Mouse (Mus musculus) gastrocnemius, adult 8-10 months (tissue): ENCODE data around the gene Deaf1. TPM values are rescaled to one million over a fixed set of nuclear protein-coding genes. Genes with fewer than 3 reads are reported as not detected.

Experiments
- DNase-seq, 2 experiments: peaks; one replicate each; pipeline ENCODE4 v3.0.0; 2022; ENCODE audit warnings: low spot score in 2 of 2
- total RNA-seq, 4 experiments: library from RNA; stranded (reverse); gene quantifications; 2 replicates each; pipeline ENCODE4 v1.2.4; 2022

Deaf1 gene
- total RNA-seq, 4 experiments from 2014 or later, result 10.6 to 15.1 (median 12.7) TPM

DNA sequence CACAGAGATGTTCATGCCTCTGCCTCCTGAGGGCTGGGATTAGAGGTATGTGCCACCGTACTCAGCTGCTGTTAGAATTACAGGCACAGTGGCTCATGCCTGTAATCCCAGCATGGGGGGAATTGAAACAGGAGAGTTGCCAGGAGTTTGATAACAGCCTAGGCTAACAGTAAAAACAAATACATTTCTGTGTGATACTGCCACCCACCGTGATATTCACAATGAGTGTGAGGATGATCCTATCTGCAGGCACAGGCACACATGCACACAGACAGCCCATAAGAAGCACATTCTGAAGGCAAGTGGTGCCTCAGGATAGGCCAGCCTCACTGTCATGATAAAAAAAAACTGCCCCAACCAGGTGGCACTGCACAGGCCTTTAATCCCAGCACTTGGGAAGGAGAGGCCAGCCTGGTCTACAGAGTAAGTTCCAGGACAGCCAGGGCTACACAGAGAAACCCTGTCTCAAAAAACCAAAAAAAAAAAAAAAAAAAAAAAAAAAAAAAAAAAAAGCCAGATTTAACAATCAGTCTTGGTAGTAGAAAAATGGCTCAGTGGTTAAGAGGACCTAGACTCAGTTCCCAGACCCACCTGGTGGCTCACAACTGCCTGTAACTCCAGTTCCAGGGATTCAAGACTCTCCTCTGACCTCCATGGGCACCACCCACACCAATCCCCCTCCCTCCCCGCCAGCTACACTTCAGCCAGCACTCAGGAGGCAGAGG is 29.4 kb downstream of the Deaf1 start:
- no peak for DNase-seq

DNA sequence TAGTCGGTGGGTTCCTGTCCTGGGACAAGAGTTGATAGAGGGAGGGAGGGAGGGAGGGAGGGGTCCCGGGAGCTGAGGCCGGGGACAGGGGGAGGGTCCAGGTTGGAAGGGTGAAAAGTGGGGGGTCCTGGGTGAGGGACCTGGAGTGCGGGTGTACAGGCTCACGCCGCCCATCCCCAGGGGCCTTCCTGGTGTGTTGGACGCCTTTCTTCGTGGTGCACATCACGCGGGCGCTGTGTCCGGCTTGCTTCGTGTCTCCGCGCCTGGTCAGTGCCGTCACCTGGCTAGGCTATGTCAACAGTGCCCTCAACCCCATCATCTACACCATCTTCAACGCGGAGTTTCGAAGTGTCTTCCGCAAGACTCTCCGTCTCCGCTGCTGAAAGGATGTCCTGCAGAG is 33.0 kb downstream of the Deaf1 start:
- DNase-seq, result no peak

- DNase-seq, result no peak
These were observed 33.5 kb downstream of the Deaf1 start for GRCm38 (mm10) chr7:141293852-141294471.

- DNase-seq, result no peak
These were observed 34.7 kb downstream of the Deaf1 start for GRCm38 (mm10) chr7:141292583-141293388.

DNA sequence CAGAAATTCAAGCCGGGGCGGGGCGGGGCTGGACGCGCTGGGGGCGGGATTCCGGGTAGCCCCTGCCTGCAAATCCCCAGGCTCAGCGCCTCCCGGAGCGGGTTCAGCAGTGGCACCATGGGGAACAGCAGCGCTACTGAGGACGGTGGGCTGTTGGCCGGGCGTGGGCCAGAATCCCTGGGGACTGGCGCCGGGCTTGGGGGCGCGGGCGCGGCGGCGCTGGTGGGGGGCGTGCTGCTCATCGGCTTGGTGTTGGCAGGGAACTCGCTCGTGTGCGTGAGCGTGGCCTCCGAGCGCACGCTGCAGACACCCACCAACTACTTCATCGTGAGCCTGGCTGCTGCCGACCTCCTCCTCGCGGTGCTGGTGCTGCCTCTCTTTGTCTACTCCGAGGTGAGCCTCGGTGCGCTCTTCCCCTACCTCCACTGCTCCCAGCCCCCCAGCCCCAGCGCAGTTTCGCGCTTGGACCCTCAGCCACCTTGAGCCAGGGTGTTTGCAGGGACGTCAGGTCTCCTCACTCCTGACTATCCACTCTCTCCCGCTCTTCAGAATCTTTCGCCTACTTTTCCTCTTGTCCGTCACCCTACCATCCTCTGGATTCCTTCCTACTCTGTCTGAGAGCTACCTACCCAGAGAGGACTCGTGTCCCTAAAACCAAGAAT is 35.4 kb downstream of the Deaf1 start, which contains the start of gene Drd4:
TSS of gene Drd4 (plus strand) at position 86 of the 662 bp plus-strand sequence.
- no peak for DNase-seq

DNA sequence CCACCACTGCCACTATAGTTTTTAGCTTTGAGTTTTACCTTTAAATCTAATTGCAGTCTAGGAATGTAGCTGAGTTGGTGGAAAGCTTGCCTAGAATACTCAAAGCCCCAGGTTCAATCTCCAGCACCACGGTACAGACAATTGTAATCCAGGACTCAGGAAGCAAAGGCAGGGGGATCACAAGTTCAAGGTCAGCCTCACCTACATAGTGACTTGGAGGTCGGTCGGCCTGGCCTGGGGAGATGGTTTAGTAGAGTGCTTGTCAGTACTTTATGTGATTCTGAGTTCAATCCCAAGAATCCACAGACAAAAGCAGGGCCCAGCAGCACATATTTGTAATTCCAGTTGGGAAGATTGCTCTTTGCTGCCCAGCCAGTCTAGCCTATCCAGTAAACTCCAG is 39.4 kb downstream of the Deaf1 start:
- DNase-seq, result no peak

DNA sequence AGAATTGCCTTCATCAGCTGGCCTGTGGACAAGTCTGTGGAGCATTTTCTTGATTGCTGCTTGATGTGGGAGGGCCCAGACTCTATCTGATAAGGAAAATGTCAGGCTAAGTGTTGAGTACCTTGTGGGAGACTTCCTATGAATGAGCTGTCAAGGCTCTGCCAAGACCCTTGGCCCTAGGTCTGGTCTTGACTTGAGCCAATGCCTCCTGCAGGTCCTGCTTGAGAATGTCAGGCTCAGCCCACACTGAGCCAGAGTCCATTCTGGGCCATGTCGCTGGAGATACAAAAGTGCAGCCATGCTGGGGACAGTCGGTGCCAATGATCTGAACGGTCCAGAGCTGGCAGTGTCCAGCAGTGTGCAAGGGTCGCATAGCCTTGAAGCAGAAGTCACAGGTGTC is 44.7 kb downstream of the Deaf1 start:
- no peak for DNase-seq

GRCm38 (mm10) chr7:141281442-141281841 is 46.0 kb downstream of the Deaf1 start:
- no peak for DNase-seq

DNA sequence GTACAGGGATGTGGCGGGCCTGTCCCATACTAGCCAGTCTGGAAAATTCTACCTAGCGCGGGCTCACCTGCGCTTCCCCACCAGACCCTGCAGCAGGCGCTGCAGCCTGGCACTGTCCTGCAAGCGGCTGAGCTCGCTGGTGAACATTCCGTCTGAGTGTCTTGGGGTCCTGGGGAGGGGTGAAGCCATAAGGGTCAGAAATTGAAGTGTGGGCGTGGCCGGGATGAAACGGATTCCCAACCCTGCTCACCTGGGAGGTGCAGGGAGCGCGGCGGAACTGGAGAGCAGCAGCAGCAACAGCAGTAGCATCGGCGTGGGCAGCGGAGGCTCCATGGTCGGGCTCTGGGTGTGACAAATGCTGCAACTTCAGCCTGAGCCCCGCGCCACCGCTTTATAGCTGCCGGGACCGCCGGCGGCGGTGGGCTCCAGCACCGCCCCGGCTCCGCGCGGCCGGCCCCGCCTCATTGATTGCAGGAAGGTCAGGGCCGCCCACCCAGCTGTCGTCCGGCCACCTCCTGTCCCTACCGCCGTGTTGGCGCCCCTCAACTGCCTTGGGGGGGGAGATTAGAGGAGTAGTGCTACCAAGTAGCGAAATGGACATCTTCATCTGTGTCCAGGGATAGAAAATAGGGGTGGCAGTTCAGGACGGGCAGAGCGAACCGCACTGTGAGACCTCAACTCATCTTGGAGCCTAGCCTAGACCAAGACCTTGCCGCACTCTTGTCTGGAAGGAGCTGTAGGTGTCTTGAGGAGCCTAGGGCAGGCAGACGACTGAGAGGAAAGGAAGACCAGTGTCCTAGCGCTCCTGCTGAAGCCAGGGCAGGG is 48.5 kb downstream of the Deaf1 start, which contains the start of gene Sct:
TSS of gene Sct (minus strand) at position 368 of the 825 bp plus-strand sequence.
- DNase-seq, result no peak

- no peak for DNase-seq
These were observed 49.5 kb downstream of the Deaf1 start for GRCm38 (mm10) chr7:141277701-141278678.

DNA sequence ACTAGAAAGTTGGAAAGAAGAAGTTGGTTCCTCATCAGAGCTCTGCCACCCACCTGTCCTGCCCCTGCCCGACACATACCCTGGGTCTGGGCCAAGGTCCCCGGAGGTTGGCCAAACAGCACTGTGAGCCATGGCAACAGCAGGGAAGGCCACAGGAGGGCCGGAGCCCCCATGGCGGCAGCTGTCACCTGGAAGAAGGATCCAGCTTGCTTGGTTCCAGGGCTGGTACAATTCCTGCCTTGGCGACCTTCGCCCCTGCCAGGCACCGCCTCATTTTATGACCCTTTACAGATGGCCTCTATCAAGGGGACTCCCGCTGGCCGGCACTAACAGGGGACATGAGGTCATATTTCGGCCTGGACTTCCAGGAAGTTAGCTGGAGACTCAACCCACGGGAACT is 50.9 kb downstream of the Deaf1 start, which contains the start of gene Cdhr5:
TSS of gene Cdhr5 (minus strand) at position 241 of the 400 bp plus-strand sequence.
- DNase-seq, result no peak

DNA sequence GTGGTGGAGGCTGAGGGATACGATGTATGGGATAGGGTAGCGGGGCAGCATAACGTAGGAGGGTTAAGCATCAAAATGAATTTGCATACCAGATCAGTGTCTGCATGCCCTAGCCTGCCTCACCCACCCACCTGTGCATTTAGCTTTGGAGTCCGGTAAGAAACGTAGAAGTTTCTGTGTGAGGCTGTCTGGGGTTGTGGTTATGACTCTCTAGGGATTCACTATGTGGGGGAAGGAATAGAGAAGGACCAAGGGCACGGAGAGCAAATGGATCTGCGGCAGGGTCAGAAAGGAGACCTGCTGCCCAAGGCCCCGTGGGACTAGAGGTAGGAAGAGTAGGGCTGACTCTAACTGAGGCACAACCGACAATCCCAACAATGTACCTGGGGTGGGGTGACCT is 52.1 kb downstream of the Deaf1 start:
- no peak for DNase-seq

DNA sequence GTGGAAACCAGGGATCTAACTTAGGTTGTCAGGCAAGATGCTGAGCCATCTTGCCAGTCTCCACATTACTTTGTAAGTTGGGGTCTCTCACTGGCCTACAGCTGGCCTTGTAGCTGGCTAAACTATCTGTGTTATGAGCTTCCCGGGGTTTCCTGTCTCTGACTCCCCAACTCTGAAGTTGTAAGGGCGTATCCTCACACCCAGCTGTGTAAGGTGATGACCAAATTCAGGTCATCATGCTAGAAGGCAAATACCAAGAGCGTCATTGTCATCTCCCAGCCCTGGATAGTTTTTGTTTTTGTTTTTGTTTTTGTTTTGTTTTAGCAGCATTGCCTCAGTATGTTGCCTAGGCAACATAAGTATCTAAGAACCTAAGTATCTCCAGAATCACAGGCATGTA is 56.9 kb downstream of the Deaf1 start:
- DNase-seq, result no peak

DNA sequence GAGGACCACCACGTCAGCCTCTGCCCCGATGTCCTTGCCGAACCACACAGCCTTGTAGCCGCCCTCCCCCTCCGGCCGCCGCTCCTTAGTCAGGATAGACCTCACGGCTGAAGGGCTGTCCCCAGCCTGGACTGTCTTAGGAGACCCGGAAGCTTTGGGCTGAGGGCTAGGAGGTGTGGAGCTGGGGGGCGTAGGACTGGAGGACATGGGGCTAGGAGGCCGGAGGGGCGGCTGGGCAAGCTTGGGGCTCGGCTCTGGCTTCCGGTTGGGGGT is 58.3 kb downstream of the Deaf1 start:
- no peak for DNase-seq

GRCm38 (mm10) chr7:141268466-141269272 is 58.8 kb downstream of the Deaf1 start:
- no peak for DNase-seq

- DNase-seq, result peak; percentile 41 to 48
These were observed 61.5 kb downstream of the Deaf1 start, which contains the start of gene Irf7 for GRCm38 (mm10) chr7:141265739-141266561. Irf7 (minus strand) TSS chr7:141266481.

DNA sequence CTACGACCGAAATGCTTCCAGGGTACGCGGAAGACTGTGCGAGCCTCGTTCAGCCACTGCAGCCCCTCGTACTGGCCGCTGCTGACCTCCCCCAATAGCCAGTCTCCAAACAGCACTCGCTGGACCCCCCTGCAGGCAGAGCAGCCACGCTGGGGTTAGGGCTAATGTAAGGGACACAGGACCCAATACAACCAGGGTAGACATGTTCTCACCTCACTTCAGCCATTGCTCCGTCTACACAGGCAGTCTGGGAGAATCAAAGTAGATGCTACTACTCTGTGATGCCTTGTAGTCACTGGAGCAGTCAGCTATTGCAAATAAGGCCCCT is 62.1 kb downstream of the Deaf1 start:
- no peak for DNase-seq
